Mouse (Mus musculus): ENCODE results near the gene Nt5c1a. TPM values are rescaled to one million over a fixed set of nuclear protein-coding genes. Genes with fewer than 3 reads are reported as not detected.

The Nt5c1a gene
- not detected for polyA plus RNA-seq (2017; shearing (Covaris generic))

GRCm38 (mm10) chr4:123201186-123202093 lies at the start of gene Nt5c1a:
TSS of gene Nt5c1a (plus strand) at chr4:123201504.

DNA sequence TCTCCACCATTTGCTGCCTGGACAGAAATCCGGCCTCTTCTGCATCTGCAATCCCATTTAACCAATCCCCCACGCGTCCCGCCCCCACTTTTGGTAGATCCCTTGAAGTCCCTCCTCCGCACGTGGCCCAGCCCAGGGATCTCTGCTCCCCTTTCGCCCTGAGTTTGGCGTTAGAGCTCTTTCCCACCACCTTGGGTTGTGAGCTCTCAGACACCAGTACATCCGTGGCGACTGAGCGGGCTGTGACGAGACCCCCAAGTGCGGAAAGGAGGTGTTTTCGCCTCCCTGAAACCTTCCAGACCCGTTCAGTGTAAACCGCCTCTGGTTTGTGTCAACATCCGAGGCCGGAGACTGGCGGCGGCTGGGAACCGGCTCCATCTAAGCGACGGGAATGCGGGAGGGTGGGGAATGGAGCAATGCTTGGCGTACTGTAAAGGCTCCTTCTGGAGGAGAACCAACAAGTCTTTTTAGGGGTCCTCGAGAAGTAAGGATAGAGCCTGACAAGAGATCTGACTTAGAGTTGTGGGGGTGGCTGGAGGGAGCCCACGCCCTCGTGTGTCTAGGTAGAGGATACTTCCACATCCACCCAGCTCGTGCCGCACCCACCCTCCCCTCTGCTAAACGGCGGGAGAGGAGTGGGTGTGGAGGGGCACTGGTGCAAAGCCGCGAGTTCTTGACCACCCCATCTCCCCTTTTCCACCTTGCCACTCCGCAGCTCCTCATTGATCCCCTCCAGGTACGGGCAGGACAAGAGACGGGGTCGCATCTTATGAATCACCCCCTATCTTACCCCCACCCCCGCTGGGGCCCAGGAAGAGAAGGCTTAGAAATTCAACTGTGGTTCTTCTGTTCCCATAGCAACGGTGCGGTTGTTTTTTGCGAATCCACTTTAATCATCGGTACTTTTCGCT lies 18.7 kb upstream of the Nt5c1a start, which contains the start of gene Hpcal4:
Gene Hpcal4, plus strand, starts transcription at position 900 of the 911 bp plus-strand sequence.

DNA sequence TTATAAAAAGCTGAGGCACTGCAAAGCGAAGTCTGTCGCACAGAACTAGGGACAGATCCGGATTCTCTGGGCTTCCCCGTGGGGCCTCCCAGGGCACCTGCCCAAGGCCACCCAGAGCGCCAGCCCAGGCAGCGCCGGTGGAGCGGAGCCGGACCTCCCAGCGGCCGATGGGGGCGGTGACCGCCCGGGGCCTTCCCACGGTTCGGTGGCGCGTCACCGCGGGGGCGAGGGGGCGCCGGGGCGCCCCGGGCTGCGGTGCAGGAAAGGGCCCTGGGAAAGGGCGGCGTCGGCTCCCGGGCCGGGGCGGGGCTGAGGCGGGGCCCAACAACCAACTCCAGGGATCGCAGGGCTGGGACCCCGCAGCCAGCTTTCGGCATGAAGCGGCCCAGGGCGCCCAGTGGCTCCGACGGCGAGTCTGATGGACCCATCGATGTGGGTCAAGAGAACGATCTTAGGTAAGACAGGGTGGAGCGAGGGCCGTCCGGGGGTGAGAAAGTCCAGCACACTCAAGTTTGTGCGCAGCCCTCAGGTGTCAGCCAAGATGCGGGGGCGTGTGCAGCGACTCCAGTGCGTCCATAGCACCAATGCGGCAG lies 32.3 kb downstream of the Nt5c1a start, which contains the start of gene Heyl:
Gene Heyl, plus strand, starts transcription at position 65 of the 593 bp plus-strand sequence.

DNA sequence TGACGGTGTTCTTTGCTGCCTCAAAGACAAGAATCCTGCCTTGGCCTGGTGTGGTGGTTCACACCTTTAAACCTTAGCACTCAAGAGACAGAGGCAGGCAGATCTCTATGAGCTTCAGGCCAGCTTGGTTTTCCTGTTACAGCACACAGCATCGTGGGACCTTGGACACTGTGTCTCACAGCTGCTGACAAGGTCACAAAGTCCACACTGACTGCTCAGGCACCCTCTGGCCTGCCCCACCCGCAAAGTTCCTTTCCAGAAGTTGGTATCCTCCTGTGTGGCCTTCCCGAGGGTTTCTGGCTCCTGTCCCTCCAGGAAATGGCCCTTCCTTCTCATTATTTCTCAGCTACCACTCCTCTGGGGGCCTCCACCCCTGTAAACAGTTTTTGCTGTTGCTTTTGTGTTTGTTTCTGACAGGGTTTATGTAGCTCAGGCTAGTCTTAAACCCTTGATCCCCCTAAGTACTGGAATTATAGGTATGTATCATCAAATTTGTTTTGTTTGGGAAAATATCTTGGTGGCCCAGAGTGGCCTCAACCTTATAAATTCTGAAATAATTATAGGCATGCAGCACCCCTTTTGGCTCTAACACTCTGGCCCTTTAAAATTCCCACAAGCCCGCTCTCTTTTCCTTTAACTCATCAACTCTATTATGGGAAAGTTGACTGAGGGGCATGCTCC lies 60.6 kb downstream of the Nt5c1a start, which contains the start of gene Pabpc4:
Gene Pabpc4, plus strand, starts transcription at position 631 of the 681 bp plus-strand sequence.

Other genes with a start within 250 kb of the Nt5c1a start
- gene Mfsd2a, start 240.3 kb upstream of the Nt5c1a start, polyA plus RNA-seq (2017; shearing (Covaris generic)), result 4.7 TPM
- not detected for gene Mycl, start 205.9 kb upstream of the Nt5c1a start, polyA plus RNA-seq (2017; shearing (Covaris generic))
- gene Trit1, start 184.9 kb upstream of the Nt5c1a start, polyA plus RNA-seq (2017; shearing (Covaris generic)), result 24.1 TPM
- not detected for gene Bmp8b, start 96.3 kb upstream of the Nt5c1a start, polyA plus RNA-seq (2017; shearing (Covaris generic))
- not detected for gene Oxct2b, start 85.2 kb upstream of the Nt5c1a start, polyA plus RNA-seq (2017; shearing (Covaris generic))
- gene Ppie, start 61.6 kb upstream of the Nt5c1a start, polyA plus RNA-seq (2017; shearing (Covaris generic)), result 81.5 TPM
- gene Hpcal4, start 18.3 kb upstream of the Nt5c1a start, polyA plus RNA-seq (2017; shearing (Covaris generic)), result 0.07 TPM
- gene Heyl, start 32.1 kb downstream of the Nt5c1a start, polyA plus RNA-seq (2017; shearing (Covaris generic)), result not detected
- gene Pabpc4, start 60.8 kb downstream of the Nt5c1a start, polyA plus RNA-seq (2017; shearing (Covaris generic)), result 6.8 TPM
- gene Oxct2a, start 122.1 kb downstream of the Nt5c1a start, polyA plus RNA-seq (2017; shearing (Covaris generic)), result not detected
- gene Bmp8a, start 141.7 kb downstream of the Nt5c1a start, polyA plus RNA-seq (2017; shearing (Covaris generic)), result not detected